Mouse (Mus musculus) mouse embryonic stem cell (cell line): ENCODE results near the gene Avpr1b.
"Not testable (repeated sequence)": the region's sequence is repeated elsewhere in the genome, so short reads cannot be mapped to it uniquely, and the experiment has no call there.

ENCODE experiments used
- in situ Hi-C, 2 experiments: fragments of 300-500 bp; cut with MboI; formaldehyde crosslinking; loops; 1 replicate in 1 of 2; 3 replicates in 1 of 2; pipeline ENCODE4 v1.14.3; 2019 to 2020; ENCODE audit warnings: low sequenced_read_pairs in 2 of 2, low pct_unique_long_range_greater_than_20kb in 1 of 2, mixed read lengths in 1 of 2; ENCODE audit not compliant: unreplicated experiment in 1 of 2

Avpr1b gene

DNA sequence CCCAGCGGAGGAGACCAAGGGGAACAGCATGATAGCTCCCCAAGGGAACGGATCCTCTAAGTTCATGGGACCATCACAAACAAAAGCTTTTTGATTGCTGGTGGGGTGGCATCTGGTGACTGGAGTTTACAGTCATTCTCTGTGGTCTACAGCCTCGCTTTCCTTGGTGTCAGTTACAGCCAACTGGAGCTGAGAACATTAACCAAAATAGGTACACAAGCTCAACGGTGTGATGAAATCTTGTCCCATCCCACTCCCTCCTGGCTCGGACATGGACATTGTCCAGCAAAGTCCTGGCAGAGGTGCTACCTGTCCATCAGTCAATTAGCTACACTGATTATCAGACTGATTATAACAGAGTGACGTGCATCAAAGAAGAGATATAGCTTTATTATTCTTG lies 15.6 kb downstream of the Avpr1b start:
- in situ Hi-C loops, result loop anchor here in 1 of 2 experiments (10.0 kb wide), 1 partner anchor 60 kb away; no protein-coding TSS in a partner anchor

DNA sequence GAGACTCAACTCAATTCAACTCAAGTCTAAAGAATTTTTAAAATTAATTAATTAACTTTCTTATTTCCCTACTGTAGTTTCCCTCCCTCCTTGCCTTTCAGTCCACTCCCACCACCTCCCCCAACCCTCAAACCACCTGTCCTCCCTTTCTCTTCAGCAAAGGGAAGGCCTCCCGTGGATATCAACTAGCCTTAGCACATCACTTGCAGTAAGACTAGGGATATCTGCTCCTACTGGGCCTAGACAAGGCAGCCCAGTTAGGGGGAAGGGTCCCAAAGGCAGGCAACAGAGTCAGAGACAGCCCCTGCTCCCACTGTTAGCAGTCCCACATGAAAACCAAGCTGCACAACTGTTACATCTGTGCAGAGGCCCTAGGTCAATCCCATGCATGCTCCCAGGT lies 17.1 kb downstream of the Avpr1b start:
- in situ Hi-C loops, result loop anchor here in 1 of 2 experiments (10.0 kb wide), 1 partner anchor 59 kb away; no protein-coding TSS in a partner anchor

DNA sequence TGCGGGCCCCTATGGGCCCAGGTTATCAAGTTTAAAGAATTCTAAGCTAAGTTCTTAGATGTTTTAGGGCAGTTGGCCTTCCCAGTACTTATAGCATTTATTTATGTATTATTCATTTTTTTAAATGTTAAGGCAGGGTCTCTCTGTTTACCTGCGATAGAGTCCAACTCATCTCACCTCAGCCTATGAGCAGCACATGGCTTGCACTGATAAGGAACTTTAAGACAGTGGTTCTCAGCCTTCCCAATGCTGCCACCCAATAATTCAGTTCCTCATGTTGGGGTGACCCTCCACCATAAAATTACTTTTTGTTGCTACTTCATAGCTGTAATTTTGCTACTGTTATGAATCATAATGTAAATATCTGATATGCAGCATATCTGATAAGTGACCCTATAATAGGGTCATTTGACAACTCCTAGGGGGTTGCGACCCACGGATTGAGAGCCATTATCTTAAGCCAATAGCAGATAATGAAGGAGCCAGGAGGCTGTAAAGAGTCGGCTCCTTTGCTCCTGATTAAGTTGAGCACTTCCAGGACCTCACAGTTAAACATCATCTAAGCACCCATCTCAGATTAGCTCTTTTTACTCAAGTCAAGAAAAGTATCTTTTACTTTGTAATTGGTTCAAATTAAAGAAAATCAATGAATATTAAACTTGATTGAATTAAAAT lies 17.6 kb downstream of the Avpr1b start:
- in situ Hi-C loops, result loop anchor here in 1 of 2 experiments (10.0 kb wide), 1 partner anchor 58 kb away; no protein-coding TSS in a partner anchor

DNA sequence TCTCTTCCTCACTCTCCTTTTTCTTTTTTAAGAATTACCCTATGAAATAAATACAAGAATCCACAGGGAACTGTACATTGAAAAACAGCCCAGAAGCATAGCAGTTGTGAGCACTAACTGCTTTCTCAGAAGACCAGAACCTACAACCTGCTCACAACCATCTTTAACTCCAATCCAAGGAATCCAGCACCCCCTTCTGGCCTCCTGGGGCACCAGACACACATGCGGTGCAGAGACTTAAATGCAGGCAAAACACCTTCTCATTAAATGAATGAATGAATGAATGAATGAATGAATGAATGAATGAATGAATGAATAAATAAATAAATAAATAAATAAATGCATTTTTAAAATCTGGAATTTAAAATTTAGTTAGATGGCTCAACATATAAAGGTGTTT lies 19.5 kb downstream of the Avpr1b start:
- in situ Hi-C loops, result loop anchor here in 1 of 2 experiments (10.0 kb wide), 1 partner anchor 56 kb away; no protein-coding TSS in a partner anchor

DNA sequence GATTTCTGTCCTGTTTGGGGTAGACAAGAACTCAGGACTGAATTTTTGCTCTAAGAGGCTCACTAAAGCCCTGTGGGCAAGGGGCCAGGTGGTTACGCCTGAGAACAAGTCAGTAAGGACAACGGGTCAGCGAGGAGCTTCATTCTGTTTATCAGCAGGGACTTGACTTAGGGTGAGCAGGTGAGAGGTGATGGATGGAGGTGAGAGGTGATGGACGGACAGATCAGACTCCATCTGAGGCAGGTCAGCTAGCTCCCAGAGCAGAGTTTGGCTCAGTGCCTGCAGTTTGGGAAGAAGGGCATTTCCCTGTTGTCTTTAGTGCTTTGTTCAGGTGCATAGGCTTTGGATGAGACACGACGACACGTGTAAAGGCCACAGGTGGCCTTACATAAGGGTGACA lies 20.3 kb downstream of the Avpr1b start:
- in situ Hi-C loops, result loop anchor here in 1 of 2 experiments (10.0 kb wide), 1 partner anchor 55 kb away; no protein-coding TSS in a partner anchor

DNA sequence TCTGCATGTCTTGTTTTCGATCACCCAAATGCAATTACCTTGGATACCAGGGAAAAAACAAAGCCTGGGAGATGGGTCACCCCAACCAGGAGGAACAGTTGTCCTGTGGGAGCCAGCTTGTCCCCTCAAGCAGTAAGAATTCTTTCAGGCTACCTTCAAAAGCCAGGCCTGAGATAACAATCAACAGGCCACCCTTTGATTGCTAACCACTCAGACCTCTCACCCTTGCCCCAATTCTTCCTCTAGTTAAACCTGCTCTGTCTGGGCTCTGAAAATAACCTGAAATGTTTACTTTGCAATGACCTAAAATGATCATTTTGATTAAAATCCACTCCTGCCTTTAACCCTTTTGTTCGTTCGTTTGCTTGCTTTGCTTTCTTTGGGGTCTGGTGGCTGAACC lies 24.6 kb downstream of the Avpr1b start:
- in situ Hi-C loops, result no loop called here

DNA sequence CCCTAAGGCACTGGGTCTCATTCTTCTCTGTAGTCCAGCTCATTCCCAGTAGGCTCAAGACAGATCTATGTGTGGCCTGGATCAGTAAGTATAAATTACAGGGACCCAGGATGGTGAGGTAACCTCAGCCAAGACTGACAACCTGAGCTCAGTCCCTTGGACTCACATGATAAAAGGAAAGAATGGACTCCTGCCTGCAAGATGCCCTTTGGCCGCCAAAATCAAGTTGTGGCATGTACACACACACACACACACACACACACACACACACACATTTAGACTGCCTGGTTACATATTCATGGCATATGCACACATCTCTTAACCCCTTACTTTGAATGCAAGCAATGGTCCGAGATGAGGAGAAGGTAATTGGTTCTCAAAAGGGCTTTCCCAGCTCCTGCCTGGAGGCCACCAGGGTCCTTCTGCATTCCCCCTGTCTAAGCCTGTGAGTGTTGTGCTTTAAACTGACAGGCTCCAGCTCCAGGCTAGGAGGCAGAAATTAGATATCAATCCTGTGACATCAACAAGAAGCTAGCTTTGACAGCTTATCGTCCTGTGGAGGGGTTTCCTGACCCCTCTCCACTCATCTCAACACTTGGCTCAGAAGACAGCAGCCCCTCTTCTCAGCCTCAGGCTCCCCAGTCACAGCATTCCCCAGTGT lies 25.3 kb downstream of the Avpr1b start:
- in situ Hi-C loops, result no loop called here

DNA sequence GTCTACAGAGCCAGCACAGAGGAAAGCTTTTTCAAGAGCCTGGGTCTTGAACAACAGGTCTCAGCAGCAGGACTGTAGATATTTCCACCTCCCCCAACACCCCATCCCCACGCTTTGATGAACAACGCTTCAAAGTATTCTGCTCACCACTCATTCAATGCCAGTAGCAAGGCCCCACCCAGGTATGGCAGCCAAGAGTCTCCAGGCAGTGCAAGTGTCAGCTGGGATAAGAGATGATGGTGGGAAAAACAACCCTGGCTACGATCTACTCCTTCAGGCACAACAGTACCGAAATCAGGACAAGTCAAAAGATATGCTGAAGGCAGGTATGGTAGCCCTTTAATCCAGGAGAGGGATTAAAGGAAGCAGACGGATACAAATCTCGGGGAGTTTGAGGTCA lies 27.2 kb downstream of the Avpr1b start:
- in situ Hi-C loops, result no loop called here

DNA sequence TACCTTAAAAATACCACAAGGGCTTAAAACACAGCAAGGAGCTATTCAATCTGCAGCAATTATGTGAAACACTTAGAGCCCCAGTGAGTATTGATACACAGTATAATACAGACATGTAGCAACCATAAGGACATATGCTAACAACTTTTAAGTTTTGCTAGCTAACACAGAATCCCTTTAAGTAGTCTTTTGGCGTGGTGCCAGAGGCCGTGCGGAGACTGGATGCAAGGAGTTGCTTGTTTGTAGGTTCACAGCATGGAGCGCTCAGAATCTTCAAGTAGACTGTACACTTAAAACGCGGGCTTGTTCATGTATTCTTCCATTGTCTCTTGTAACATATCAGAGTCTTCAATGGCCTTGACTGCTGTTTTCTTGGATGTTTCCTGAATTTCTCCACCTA lies 33.2 kb downstream of the Avpr1b start:
- in situ Hi-C loops, result not testable (repeated sequence)

DNA sequence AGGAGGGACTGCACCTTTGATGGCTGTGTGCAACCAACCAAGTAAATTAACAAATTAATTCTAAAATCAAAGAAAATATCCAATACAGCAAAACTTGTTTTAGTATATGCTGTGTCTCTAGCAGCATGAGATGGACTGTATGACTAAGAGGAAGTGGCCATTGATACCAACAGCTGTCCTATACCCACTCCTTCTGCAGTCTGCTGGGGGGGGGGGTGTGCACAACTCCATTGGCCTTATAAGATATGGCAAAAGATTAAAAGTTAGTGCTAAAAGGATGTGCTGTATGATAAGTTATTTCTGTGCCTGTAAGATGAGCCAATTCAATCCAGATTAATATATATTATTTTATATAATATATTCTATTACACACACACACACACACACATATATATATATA lies 35.5 kb downstream of the Avpr1b start:
- in situ Hi-C loops, result no loop called here

DNA sequence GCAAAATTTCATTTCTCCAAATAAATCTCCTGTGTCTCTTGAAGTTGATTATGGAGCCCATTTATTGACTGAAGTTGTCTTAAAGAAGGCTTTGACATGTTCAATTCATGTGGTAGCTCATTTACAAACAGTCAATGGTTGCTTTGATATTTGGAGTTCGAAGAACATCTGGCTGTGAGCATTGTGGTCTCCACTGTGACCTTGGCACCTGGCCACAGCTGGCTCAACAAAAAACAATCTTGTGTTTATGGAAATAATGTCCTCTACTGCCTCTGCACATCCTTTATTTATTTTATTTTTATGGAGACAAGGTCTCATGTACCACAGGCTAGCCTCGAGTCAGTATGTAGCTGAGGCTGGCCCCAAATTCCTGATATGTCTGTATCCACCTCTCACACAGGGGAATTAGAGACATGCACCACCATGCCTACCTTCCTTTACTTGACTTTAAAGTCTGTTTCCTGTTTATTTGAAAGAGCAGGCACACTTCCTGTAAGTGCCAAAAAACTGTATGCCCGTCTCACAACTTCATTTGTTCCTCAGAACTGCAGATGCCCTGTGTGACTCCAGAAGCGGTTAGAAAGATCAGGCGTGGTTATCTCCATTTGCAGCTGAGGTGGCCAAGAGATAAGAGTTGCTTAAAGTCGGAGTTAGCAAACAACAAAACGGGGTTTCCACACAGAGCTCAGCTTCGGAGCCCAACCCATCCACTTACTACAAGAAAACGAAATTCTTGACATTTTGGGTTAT lies 38.9 kb downstream of the Avpr1b start, which contains the start of gene Ctse:
Gene Ctse (plus strand): TSS at position 516 of the 750 bp plus-strand sequence.
- in situ Hi-C loops, result no loop called here

DNA sequence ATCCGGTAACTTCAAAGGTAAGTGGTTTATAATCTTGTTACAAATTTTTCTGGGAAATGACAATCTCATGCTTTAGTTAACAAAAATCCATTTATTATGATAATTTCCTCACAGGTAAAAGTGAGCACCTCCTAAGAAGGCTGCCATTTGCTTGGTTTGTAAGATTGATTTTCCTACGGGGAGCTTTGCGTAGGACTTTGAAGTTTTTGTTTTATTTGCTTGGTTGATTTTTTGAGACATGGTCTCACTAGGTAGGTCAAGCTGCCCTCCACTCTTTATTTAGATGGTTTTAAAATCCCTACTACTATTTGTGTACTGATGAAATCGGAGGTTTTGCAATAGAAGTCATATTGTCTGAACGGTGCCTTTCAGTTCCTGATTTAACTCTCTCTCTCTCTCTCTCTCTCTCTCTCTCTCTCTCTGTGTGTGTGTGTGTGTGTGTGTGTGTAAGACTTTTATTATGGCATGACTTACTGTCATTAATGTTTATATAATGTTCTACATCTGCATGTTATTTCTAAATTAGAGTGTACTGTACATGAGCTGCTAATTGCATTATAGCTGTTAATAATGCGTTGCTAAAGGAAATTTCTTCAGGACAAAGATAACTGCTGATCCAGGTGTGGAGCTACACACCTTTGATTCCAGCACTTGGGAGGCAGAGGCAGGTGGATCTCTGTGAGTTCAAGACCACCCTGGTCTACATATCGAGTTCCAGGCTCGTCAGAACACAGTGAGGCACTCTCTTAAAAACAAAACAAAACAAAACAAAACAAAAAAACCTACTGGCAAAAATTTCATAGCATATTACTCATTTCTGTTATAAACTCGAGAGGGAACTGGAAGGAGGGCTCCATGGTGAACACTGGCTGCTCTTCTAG lies 39.7 kb downstream of the Avpr1b start:
- in situ Hi-C loops, result no loop called here

DNA sequence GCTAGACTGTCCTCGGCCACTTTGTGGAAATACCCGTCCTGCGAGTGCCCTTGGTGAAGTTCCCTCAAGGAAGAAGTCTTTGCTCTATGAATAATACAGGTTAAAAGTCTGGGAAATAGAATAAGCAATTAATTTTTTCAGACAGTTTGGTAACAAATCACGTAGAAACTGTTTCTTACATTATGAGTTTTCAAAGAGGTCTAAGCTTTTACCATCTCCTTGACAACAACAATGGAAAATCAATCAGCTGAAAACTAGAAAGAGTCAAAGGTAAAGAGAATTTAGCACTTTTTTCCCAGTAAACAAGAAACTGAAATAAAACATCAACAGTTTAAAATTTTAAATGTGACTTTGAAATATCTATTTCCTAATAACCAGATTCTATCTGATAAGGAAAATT lies 41.0 kb downstream of the Avpr1b start:
- in situ Hi-C loops, result no loop called here

DNA sequence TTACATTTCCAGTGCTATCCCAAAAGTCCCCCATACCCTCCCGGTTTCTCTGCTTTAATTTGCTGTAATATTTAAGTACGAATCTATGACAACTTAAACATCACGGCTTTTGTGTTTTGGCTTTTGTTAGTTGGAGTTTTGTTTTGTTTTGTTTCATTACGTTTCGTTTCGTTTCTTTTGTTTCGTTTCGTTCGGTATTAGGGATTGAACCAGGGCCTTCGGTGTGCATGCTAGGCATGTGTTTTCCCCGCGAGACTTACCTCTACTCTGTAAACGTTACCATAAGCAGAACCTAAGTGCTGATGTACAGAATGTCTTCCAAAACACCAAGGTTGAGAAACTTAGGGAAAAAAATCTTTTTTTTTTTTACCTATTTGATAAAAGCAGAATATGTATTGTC lies 42.5 kb downstream of the Avpr1b start:
- in situ Hi-C loops, result no loop called here

DNA sequence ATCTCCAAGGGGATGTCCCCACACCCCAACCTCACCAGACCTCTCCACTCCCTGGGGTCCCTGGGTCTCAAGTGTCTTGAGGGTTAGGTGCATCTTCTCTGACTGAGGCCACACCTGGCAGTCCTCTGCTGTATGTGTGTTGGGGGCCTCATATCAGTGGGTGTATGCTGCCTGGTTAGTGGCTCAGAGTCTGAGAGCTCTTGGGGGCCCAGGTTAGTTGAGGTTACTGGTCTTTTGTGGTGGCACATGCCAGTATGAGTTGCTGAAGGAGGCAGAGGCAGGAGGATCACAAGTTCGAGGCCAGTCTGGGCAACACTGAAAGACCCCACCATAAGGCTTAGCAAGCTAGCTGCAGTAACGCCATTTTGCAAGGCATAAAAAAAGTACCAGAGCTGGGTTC lies 43.2 kb downstream of the Avpr1b start:
- in situ Hi-C loops, result no loop called here

DNA sequence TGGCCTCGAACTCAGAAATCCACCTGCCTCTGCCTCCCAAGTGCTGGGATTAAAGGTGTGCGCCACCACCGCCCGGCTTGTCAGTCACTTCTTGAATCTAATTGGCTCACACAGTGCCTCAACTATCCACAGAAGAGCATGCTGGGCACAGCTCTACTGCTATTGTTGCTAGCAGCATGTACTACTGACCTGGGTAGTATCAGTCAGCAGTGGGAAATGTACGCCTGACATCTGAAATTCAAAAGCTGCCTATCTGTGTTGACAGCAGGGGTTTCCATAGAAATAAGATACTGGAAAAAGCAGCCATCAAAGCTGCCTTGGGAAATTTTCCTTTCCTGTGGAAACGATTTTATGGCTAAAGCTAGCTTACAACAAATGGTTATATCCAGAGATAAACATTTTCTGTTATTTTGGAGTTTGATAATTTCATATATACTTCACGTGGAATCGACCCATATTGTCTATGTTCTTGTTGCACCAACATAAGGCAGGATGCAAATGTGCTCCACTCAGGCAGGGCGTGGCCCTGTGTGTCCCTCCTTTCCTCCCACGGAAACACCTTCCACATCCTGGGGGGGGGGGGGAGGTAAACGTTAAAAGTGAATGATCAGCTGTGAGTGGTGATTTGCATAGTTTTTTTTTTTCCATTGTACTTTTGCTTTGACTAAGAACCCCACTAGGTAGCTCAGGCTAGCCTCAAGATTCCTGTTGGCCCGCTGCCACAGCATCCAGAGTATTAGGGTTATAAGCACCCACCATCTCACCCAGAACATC lies 53.8 kb downstream of the Avpr1b start:
- in situ Hi-C loops, result no loop called here

DNA sequence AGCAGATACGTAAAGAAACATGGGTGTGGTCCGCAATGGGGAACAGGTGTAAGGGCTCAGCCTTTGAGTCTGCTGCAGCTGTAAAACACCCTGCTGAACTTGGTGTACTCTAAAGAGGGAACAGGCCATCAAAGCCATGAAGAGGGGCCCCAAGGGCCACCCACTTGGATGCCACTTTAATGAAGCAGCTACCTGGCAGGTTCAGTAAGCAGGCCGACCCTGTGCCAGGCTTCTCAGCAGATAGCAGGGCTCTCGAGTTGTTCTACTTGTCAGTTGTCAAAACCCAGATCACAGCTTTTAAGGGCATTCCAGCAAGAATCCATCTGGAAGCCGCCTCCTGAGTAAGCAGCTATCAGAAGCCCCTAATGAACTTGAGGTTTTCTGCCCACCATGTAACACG lies 56.6 kb downstream of the Avpr1b start:
- in situ Hi-C loops, result no loop called here

DNA sequence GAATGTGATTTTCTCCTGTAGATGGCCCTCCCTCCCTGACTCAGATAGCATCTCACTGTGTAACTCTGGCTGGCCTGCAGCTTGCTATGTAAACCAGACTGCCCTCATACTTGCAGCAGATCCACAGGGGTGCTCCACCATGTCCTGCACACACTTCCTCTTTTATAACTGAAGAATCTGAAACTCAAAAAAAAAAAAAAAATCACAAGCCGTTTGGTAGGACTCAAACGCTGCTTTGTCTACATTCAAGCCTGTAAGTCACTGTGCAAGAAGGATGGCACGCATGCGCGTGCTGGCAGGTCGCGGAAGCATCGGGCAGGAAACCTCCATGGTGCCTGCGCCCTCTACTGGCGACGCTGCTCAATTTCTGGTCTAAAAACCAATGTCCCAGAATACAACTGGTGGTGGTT lies 58.9 kb downstream of the Avpr1b start:
- in situ Hi-C loops, result no loop called here
